Mouse (Mus musculus): ENCODE data around the gene Ntrk2. TPM values are rescaled to one million over a fixed set of nuclear protein-coding genes. Genes with fewer than 3 reads are reported as not detected.

The Ntrk2 gene
- polyA plus RNA-seq, 1 experiment from 2014 or later, result 3.1 TPM

- no peak overlapping the region for H3K4me2 ChIP-seq
- no peaks in the 10 kb centered on the region for H3K36me3 ChIP-seq
- 62% methylated on average over 3 of the region's 3 CpGs for WGBS
- no peaks in the 10 kb centered on the region for H3K9me3 ChIP-seq (replicated peaks)
- H3K27me3 ChIP-seq (replicated peaks), result 0 out of 2 replicates have a peak, but pooled peaks cover 5% of the 10 kb centered on the region
- 0 out of 2 replicates have a peak, but pooled peaks cover 3% of the 10 kb centered on the region for H3K4me1 ChIP-seq (replicated peaks)
- H3K9ac ChIP-seq, result no peak overlapping the region
- no peak for ATAC-seq (ENCODE audit: insufficient number of reproducible peaks, low FRiP score)
- no peak overlapping the region for H3K27ac ChIP-seq (ENCODE audit: poor library complexity, severe bottlenecking)
- H3K4me3 ChIP-seq, result no peak overlapping the region
These were observed 160.1 kb downstream of the Ntrk2 start for GRCm38 (mm10) chr13:58966466-58966865.

DNA sequence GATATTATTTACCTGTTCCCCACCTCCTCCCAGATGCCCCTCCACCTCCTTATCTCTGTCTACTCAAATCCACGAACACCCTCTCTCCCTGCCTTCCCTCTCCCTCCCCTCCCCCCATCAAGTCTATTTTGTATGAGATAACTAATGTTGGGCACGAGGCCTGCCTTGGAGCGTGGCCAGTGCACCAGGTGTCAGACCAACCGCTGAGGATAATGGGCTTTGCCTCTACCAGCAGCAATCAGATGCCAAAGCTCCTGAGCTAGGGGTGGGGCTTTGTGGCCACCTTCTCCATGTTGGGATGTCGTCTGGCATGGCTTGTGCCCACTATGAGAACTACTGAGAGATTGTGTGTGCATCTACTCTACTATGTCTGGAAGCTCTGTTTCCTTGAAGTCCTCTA, 161.8 kb downstream of the Ntrk2 start:
- Histone ChIP-seq H3K4me3 (no peak overlapping the region), H3K4me2 (no peak overlapping the region), H3K27ac (ENCODE audit: poor library complexity, severe bottlenecking) (no peak overlapping the region), H3K4me1 (replicated peaks) (0 out of 2 replicates have a peak, but pooled peaks cover 3% of the 10 kb centered on the region), H3K9ac (no peak overlapping the region), H3K36me3 (no peaks in the 10 kb centered on the region), H3K27me3 (replicated peaks) (no peaks in the 10 kb centered on the region), H3K9me3 (replicated peaks) (no peaks in the 10 kb centered on the region)
- ATAC-seq (ENCODE audit: insufficient number of reproducible peaks, low FRiP score), result no peak
- WGBS, result 38% methylated on average over 5 of the region's 5 CpGs

DNA sequence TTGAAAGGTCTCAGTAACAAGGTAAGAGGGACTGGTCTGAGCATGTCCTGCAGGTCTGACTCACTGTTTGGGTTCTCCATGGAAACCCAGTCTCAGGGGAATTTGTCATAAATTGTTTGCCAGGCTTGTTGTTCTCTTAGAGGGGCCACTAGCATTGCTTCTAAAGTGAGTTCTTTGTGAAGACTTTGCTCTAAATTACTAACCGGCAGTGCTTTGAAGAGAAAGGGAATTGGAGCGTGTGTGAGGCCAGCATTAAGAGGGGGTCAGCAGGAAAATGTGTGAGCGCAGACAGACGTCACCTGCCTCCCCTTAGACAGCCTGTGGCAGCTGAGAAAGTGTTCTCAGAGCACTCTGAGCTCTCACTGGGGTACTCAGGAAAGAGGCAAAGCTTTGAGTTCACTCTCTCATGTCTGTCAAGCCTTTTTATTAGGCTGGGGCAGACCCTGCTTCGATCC, 165.1 kb downstream of the Ntrk2 start:
- no peaks in the 10 kb centered on the region for H3K27me3 ChIP-seq (replicated peaks)
- no peaks in the 10 kb centered on the region for H3K9me3 ChIP-seq (replicated peaks)
- no peak overlapping the region for H3K27ac ChIP-seq (ENCODE audit: poor library complexity, severe bottlenecking)
- H3K4me3 ChIP-seq, result no peak overlapping the region
- no peak overlapping the region for H3K4me2 ChIP-seq
- ATAC-seq (ENCODE audit: insufficient number of reproducible peaks, low FRiP score), result no peak
- H3K4me1 ChIP-seq (replicated peaks), result 0 out of 2 replicates have a peak, but pooled peaks cover 3% of the 10 kb centered on the region
- 48% methylated on average over 5 of the region's 5 CpGs for WGBS
- no peak overlapping the region for H3K9ac ChIP-seq
- H3K36me3 ChIP-seq, result no peaks in the 10 kb centered on the region

- Histone ChIP-seq H3K27me3 (replicated peaks) (no peaks in the 10 kb centered on the region), H3K4me2 (no peak overlapping the region), H3K4me3 (no peak overlapping the region), H3K27ac (ENCODE audit: poor library complexity, severe bottlenecking) (no peak overlapping the region), H3K9me3 (replicated peaks) (no peaks in the 10 kb centered on the region), H3K4me1 (replicated peaks) (0 out of 2 replicates have a peak, but pooled peaks cover 3% of the 10 kb centered on the region), H3K9ac (no peak overlapping the region), H3K36me3 (no peaks in the 10 kb centered on the region)
- ATAC-seq (ENCODE audit: insufficient number of reproducible peaks, low FRiP score), result no peak
- WGBS, result 39% methylated on average over 5 of the region's 5 CpGs
These were observed 166.1 kb downstream of the Ntrk2 start for GRCm38 (mm10) chr13:58972511-58972910.

GRCm38 (mm10) chr13:58996447-58996846, 190.1 kb downstream of the Ntrk2 start:
- WGBS, result 68% methylated on average over 5 of the region's 5 CpGs
- Histone ChIP-seq H3K36me3 (no peaks in the 10 kb centered on the region), H3K27ac (ENCODE audit: poor library complexity, severe bottlenecking) (no peak overlapping the region), H3K9ac (no peak overlapping the region), H3K4me3 (no peak overlapping the region), H3K4me1 (replicated peaks) (peaks cover 3% of the 10 kb centered on the region; the same call in 1 of the 2 replicates), H3K27me3 (replicated peaks) (no peaks in the 10 kb centered on the region), H3K4me2 (no peak overlapping the region), H3K9me3 (replicated peaks) (no peaks in the 10 kb centered on the region)
- no peak for ATAC-seq (ENCODE audit: insufficient number of reproducible peaks, low FRiP score)

DNA sequence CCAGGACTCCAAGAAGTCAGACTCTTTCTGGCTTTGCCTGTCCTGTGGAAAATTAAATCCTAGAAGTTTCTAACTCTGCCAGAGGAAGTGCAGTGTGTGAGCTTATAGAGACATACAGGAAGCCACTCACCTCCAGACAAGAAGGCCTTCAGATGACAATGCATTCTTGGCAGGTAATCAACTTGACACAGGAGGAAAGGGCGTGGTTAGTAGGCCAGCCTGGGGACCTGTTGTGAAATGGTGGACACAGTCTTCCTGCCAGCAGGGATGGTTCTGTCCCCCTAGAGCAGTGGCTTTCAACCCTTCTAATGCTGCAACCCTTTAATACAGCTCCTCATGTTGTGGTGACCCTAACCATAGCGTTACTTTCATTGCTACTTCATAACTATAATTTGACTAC, 191.4 kb downstream of the Ntrk2 start:
- Histone ChIP-seq H3K9me3 (replicated peaks) (no peaks in the 10 kb centered on the region), H3K27me3 (replicated peaks) (no peaks in the 10 kb centered on the region), H3K4me1 (replicated peaks) (peaks cover 3% of the 10 kb centered on the region; the same call in 1 of the 2 replicates), H3K27ac (ENCODE audit: poor library complexity, severe bottlenecking) (no peak overlapping the region), H3K36me3 (no peaks in the 10 kb centered on the region), H3K4me3 (no peak overlapping the region), H3K4me2 (no peak overlapping the region), H3K9ac (no peak overlapping the region)
- WGBS, result 89% methylated on average over 2 of the region's 2 CpGs
- ATAC-seq (ENCODE audit: insufficient number of reproducible peaks, low FRiP score), result no peak

DNA sequence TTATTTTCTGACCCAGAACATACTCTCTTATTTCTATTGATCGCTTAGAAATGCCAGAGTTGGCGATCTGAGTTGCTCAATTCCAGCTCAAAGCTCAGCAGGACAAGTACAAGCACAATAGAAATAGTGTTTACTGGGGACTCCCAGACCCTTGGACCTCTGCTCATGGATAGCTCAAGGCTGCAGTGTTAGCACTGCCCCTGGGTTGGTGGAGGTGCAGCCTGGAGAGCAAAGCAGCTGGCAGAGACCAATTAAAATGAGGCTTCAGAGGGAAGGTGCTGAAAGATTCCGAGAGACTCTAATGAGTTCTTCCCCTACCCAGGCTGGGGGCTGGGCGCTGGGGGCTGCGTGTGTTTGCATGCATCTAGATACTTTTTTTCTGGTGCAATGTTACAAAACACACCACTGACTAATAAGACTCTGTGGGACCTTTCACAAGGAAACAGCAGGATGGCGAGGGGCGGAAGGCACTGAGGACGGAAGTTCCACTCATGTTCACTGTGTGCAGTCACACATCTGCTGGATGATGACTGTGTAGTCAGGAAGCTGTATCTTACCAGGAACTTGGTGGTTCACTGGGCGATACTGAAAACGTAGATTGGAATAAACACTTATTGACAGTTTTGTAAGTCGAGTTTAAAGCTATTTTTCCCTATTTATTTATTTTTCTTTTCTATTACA, 193.1 kb downstream of the Ntrk2 start:
- Histone ChIP-seq H3K36me3 (no peaks in the 10 kb centered on the region), H3K9ac (no peak overlapping the region), H3K27ac (ENCODE audit: poor library complexity, severe bottlenecking) (no peak overlapping the region), H3K4me1 (replicated peaks) (peaks cover 3% of the 10 kb centered on the region; the same call in 1 of the 2 replicates), H3K4me3 (no peak overlapping the region), H3K9me3 (replicated peaks) (no peaks in the 10 kb centered on the region), H3K27me3 (replicated peaks) (no peaks in the 10 kb centered on the region), H3K4me2 (no peak overlapping the region)
- 53% methylated on average over 11 of the region's 11 CpGs for WGBS
- no peak for ATAC-seq (ENCODE audit: insufficient number of reproducible peaks, low FRiP score)

- Histone ChIP-seq H3K4me2 (no peak overlapping the region), H3K27ac (ENCODE audit: poor library complexity, severe bottlenecking) (no peak overlapping the region), H3K4me1 (replicated peaks) (no peaks in the 10 kb centered on the region), H3K27me3 (replicated peaks) (no peaks in the 10 kb centered on the region), H3K36me3 (no peaks in the 10 kb centered on the region), H3K4me3 (no peak overlapping the region), H3K9ac (no peak overlapping the region), H3K9me3 (replicated peaks) (no peaks in the 10 kb centered on the region)
- WGBS, result 75% methylated on average over 12 of the region's 12 CpGs
- ATAC-seq (ENCODE audit: insufficient number of reproducible peaks, low FRiP score), result no peak
These were observed 196.8 kb downstream of the Ntrk2 start for GRCm38 (mm10) chr13:59002943-59003806.

DNA sequence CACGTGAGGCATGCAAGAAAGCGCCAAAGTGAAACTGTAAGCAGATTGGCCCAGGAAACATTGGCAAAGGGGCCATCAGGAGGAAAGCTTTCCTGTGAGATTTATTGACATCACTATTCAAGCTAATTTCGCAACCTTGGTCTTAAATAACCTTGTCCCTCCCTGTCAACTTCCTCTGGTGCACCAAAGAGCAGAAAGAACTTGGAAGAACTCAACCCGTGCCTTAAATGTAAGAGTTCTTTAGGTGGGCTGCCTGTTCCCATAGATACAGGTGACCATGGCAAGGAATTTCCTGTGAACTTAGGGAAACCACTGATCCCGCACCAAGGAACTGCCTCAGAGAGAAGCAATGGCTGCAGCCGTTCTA, 197.4 kb downstream of the Ntrk2 start:
- 81% methylated on average over 6 of the region's 6 CpGs for WGBS
- Histone ChIP-seq H3K27ac (ENCODE audit: poor library complexity, severe bottlenecking) (no peak overlapping the region), H3K4me1 (replicated peaks) (no peaks in the 10 kb centered on the region), H3K4me3 (no peak overlapping the region), H3K9ac (no peak overlapping the region), H3K4me2 (no peak overlapping the region), H3K9me3 (replicated peaks) (no peaks in the 10 kb centered on the region), H3K36me3 (no peaks in the 10 kb centered on the region), H3K27me3 (replicated peaks) (no peaks in the 10 kb centered on the region)
- ATAC-seq (ENCODE audit: insufficient number of reproducible peaks, low FRiP score), result no peak

- H3K4me3 ChIP-seq, result no peak overlapping the region
- no peak overlapping the region for H3K4me2 ChIP-seq
- 72% methylated on average over 6 of the region's 6 CpGs for WGBS
- no peaks in the 10 kb centered on the region for H3K4me1 ChIP-seq (replicated peaks)
- no peaks in the 10 kb centered on the region for H3K27me3 ChIP-seq (replicated peaks)
- no peak overlapping the region for H3K9ac ChIP-seq
- H3K9me3 ChIP-seq (replicated peaks), result no peaks in the 10 kb centered on the region
- no peak overlapping the region for H3K27ac ChIP-seq (ENCODE audit: poor library complexity, severe bottlenecking)
- no peaks in the 10 kb centered on the region for H3K36me3 ChIP-seq
- no peak for ATAC-seq (ENCODE audit: insufficient number of reproducible peaks, low FRiP score)
These were observed 198.2 kb downstream of the Ntrk2 start for GRCm38 (mm10) chr13:59004579-59004978.

- Histone ChIP-seq H3K4me3 (no peak overlapping the region), H3K36me3 (no peaks in the 10 kb centered on the region), H3K27me3 (replicated peaks) (no peaks in the 10 kb centered on the region), H3K4me2 (no peak overlapping the region), H3K27ac (ENCODE audit: poor library complexity, severe bottlenecking) (no peak overlapping the region), H3K4me1 (replicated peaks) (peaks cover 14% of the 10 kb centered on the region), H3K9me3 (replicated peaks) (no peaks in the 10 kb centered on the region), H3K9ac (no peak overlapping the region)
- no peak for ATAC-seq (ENCODE audit: insufficient number of reproducible peaks, low FRiP score)
- WGBS, result 74% methylated on average over 5 of the region's 5 CpGs
These were observed 203.5 kb downstream of the Ntrk2 start for GRCm38 (mm10) chr13:59009855-59010254.

All from heart, embryonic 12.5 days (tissue).